Mouse (Mus musculus): ENCODE results near the gene Knl1. TPM values are rescaled to one million over a fixed set of nuclear protein-coding genes. Genes with fewer than 3 reads are reported as not detected.

Gene Knl1
- total RNA-seq, 1 experiment: 31.4 TPM

DNA sequence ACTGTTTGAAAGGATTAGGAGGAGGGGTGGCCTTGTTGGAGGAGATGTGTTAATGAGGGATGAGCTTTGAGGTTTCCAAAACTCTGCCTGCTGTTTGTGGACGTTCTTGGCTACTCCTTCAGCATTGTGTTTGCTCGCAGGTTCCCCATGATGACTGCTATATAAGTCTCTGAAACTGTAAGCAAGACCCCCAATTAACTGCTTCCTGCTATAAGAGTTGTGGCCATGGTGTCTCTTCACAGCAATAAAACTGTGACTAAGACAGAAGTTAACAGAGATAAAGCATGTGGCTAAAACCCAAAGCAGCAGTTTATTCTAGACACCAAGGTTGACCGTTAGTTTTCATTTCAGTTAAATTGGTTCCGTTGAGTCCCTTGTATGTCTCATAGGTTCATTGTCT, 930 bp downstream of the Knl1 start:
- in situ Hi-C loops (cut with MboI; ENCODE audit: low sequenced_read_pairs in 2 of 2, unreplicated experiment in 2 of 2): no loop called here
- peak overlapping the region; percentile 84 for H3K4me3 ChIP-seq (ENCODE audit: insufficient read depth in 1 of 2, low read depth in 1 of 2, low read length in 2 of 2, poor library complexity in 1 of 2, severe bottlenecking in 1 of 2)
- no peak for DNase-seq (ENCODE audit: low read depth, low spot score)
- peaks cover 4% of the 10 kb centered on the region; the same call in 1 of the 2 replicates for H3K36me3 ChIP-seq (ENCODE audit: control insufficient read depth, insufficient read depth, low read length, poor library complexity, severe bottlenecking)
- 0 out of 2 replicates have a peak, but pooled peaks have one; percentile 1 for TF ChIP-seq ZC3H11A (IDR thresholded peaks at IDR 0.05; ENCODE audit: borderline replicate concordance, low read depth, low read length)
- TF ChIP-seq HCFC1 (IDR thresholded peaks at IDR 0.05; ENCODE audit: borderline replicate concordance, insufficient read depth, low read length): no peak
- H3K9me3 ChIP-seq (ENCODE audit: control insufficient read depth, insufficient read depth, low read depth, low read length): no peaks in the 10 kb centered on the region
- H3K4me1 ChIP-seq (ENCODE audit: control insufficient read depth in 2 of 2, insufficient read depth in 2 of 2, low read length in 2 of 2, poor library complexity in 1 of 2): peaks cover 3 to 6% of the 10 kb centered on the region in 2 experiments; a peak in 2 of 4 replicates
- H3K9ac ChIP-seq (ENCODE audit: insufficient read depth, low read depth, low read length, poor library complexity, severe bottlenecking): peak overlapping the region; percentile 91; the same call in 1 of the 2 replicates
- H3K27ac ChIP-seq (ENCODE audit: insufficient read depth, low read depth, low read length, poor library complexity, severe bottlenecking): no peak overlapping the region

DNA sequence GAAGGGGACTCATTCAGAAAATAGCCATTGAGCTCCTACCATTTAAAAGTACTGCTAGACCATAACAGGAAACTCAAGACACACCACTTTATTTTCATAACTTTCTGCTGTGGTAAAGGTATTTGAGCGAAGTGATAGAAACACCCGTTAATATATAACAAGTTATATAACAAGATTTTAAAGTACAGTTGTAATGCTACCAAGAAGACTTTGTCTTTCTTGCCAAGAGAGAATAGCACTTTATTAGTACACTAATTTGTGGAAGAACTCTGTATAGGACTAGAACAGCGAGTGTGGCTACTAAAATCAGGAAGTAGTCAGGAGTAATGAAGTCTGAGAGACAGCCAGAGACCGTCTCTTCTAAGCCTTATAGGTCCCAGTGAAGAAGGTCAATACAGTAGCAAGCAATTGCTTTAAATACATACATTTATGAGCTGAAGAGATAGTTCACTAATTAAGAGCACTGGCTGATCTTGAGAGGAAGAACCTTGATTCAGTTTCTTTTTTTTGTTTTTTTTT, 3.3 kb downstream of the Knl1 start:
- Histone ChIP-seq H3K4me1 (ENCODE audit: control insufficient read depth in 2 of 2, insufficient read depth in 2 of 2, low read length in 2 of 2, poor library complexity in 1 of 2) (peaks cover 3 to 6% of the 10 kb centered on the region in 2 experiments; a peak in 2 of 4 replicates), H3K36me3 (ENCODE audit: control insufficient read depth, insufficient read depth, low read length, poor library complexity, severe bottlenecking) (peaks cover 4% of the 10 kb centered on the region; the same call in 1 of the 2 replicates), H3K4me3 (ENCODE audit: insufficient read depth in 1 of 2, low read depth in 1 of 2, low read length in 2 of 2, poor library complexity in 1 of 2, severe bottlenecking in 1 of 2) (no peak overlapping the region), H3K9ac (ENCODE audit: insufficient read depth, low read depth, low read length, poor library complexity, severe bottlenecking) (no peak overlapping the region), H3K27ac (ENCODE audit: insufficient read depth, low read depth, low read length, poor library complexity, severe bottlenecking) (no peak overlapping the region), H3K9me3 (ENCODE audit: control insufficient read depth, insufficient read depth, low read depth, low read length) (no peaks in the 10 kb centered on the region)
- no peak for DNase-seq (ENCODE audit: low read depth, low spot score)
- in situ Hi-C loops (cut with MboI; ENCODE audit: low sequenced_read_pairs in 2 of 2, unreplicated experiment in 2 of 2): no loop called here
- TF ChIP-seq ZC3H11A (IDR thresholded peaks at IDR 0.05; ENCODE audit: borderline replicate concordance, low read depth, low read length): no peak
- no peak for TF ChIP-seq HCFC1 (IDR thresholded peaks at IDR 0.05; ENCODE audit: borderline replicate concordance, insufficient read depth, low read length)
- no peak for TF ChIP-seq ZNF384 (IDR thresholded peaks at IDR 0.05; ENCODE audit: low read depth, low read length)
- no peak for TF ChIP-seq CHD2 (IDR thresholded peaks at IDR 0.05; ENCODE audit: low read depth, low read length)
- no peak for TF ChIP-seq MAFK (IDR thresholded peaks at IDR 0.05; ENCODE audit: insufficient read depth, low read depth, low read length)

DNA sequence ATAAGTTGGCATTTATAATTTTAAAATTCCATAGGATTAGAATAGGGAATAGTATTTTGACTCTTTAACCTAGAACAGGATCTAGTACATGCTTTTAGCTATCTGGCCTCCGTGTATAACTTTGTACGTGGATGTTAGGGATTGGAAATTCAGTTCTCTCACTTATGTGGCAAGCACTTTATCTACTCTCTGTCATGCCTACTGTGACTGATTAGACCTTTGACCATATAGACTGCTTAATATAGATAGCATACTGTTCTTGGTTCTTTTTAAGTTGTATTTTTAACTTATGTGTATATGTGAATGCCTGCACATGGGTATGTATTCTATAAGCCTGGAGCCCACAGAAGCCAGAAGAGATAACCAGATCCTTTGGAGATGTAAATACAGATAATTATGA, 13.2 kb downstream of the Knl1 start:
- Histone ChIP-seq H3K9ac (ENCODE audit: insufficient read depth, low read depth, low read length, poor library complexity, severe bottlenecking) (no peak overlapping the region), H3K27ac (ENCODE audit: insufficient read depth, low read depth, low read length, poor library complexity, severe bottlenecking) (no peak overlapping the region), H3K4me1 (ENCODE audit: control insufficient read depth in 2 of 2, insufficient read depth in 2 of 2, low read length in 2 of 2, poor library complexity in 1 of 2) (no peaks in the 10 kb centered on the region), H3K4me3 (ENCODE audit: insufficient read depth in 1 of 2, low read depth in 1 of 2, low read length in 2 of 2, poor library complexity in 1 of 2, severe bottlenecking in 1 of 2) (no peak overlapping the region), H3K36me3 (ENCODE audit: control insufficient read depth, insufficient read depth, low read length, poor library complexity, severe bottlenecking) (no peaks in the 10 kb centered on the region), H3K9me3 (ENCODE audit: control insufficient read depth, insufficient read depth, low read depth, low read length) (no peaks in the 10 kb centered on the region)
- in situ Hi-C loops (cut with MboI; ENCODE audit: low sequenced_read_pairs in 2 of 2, unreplicated experiment in 2 of 2): no loop called here
- no peak for TF ChIP-seq MAFK (IDR thresholded peaks at IDR 0.05; ENCODE audit: insufficient read depth, low read depth, low read length)
- TF ChIP-seq HCFC1 (IDR thresholded peaks at IDR 0.05; ENCODE audit: borderline replicate concordance, insufficient read depth, low read length): no peak
- TF ChIP-seq ZC3H11A (IDR thresholded peaks at IDR 0.05; ENCODE audit: borderline replicate concordance, low read depth, low read length): no peak
- no peak for TF ChIP-seq ZNF384 (IDR thresholded peaks at IDR 0.05; ENCODE audit: low read depth, low read length)
- no peak for TF ChIP-seq CHD2 (IDR thresholded peaks at IDR 0.05; ENCODE audit: low read depth, low read length)
- DNase-seq (ENCODE audit: low read depth, low spot score): no peak

DNA sequence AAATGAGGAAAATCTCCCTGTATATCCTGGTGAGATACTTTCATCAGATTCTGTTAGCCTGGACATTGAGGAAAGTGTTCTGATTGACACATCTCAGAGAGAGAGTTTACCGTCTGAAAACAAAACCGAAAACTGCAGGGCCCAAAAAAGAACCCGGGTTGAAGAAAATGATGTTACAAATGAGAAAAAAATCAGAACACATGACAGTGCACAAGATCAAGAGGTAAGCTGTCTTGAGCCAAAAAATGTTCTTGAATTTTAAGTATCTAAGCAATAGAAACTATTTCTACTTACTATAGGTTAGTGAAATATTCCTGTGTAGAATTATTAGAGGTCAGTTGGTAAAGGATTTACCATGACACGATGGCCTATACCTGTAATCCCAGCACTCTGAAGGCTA, 25.5 kb downstream of the Knl1 start:
- Histone ChIP-seq H3K4me3 (ENCODE audit: insufficient read depth in 1 of 2, low read depth in 1 of 2, low read length in 2 of 2, poor library complexity in 1 of 2, severe bottlenecking in 1 of 2) (no peak overlapping the region), H3K27ac (ENCODE audit: insufficient read depth, low read depth, low read length, poor library complexity, severe bottlenecking) (no peak overlapping the region), H3K4me1 (ENCODE audit: control insufficient read depth in 2 of 2, insufficient read depth in 2 of 2, low read length in 2 of 2, poor library complexity in 1 of 2) (no peaks in the 10 kb centered on the region), H3K36me3 (ENCODE audit: control insufficient read depth, insufficient read depth, low read length, poor library complexity, severe bottlenecking) (peaks cover 6% of the 10 kb centered on the region), H3K9me3 (ENCODE audit: control insufficient read depth, insufficient read depth, low read depth, low read length) (no peaks in the 10 kb centered on the region), H3K9ac (ENCODE audit: insufficient read depth, low read depth, low read length, poor library complexity, severe bottlenecking) (no peak overlapping the region)
- in situ Hi-C loops (cut with MboI; ENCODE audit: low sequenced_read_pairs in 2 of 2, unreplicated experiment in 2 of 2): no loop called here
- DNase-seq (ENCODE audit: low read depth, low spot score): no peak
- no peak for TF ChIP-seq ZC3H11A (IDR thresholded peaks at IDR 0.05; ENCODE audit: borderline replicate concordance, low read depth, low read length)
- TF ChIP-seq CHD2 (IDR thresholded peaks at IDR 0.05; ENCODE audit: low read depth, low read length): no peak
- TF ChIP-seq ZNF384 (IDR thresholded peaks at IDR 0.05; ENCODE audit: low read depth, low read length): no peak
- no peak for TF ChIP-seq HCFC1 (IDR thresholded peaks at IDR 0.05; ENCODE audit: borderline replicate concordance, insufficient read depth, low read length)
- TF ChIP-seq MAFK (IDR thresholded peaks at IDR 0.05; ENCODE audit: insufficient read depth, low read depth, low read length): no peak

- in situ Hi-C loops (cut with MboI; ENCODE audit: low sequenced_read_pairs in 2 of 2, unreplicated experiment in 2 of 2): no loop called here
- no peak for DNase-seq (ENCODE audit: low read depth, low spot score)
- H3K27ac ChIP-seq (ENCODE audit: insufficient read depth, low read depth, low read length, poor library complexity, severe bottlenecking): no peak overlapping the region
- H3K4me3 ChIP-seq (ENCODE audit: insufficient read depth in 1 of 2, low read depth in 1 of 2, low read length in 2 of 2, poor library complexity in 1 of 2, severe bottlenecking in 1 of 2): no peak overlapping the region
- no peak overlapping the region for H3K9ac ChIP-seq (ENCODE audit: insufficient read depth, low read depth, low read length, poor library complexity, severe bottlenecking)
- no peaks in the 10 kb centered on the region for H3K9me3 ChIP-seq (ENCODE audit: control insufficient read depth, insufficient read depth, low read depth, low read length)
- TF ChIP-seq CHD2 (IDR thresholded peaks at IDR 0.05; ENCODE audit: low read depth, low read length): no peak
- TF ChIP-seq MAFK (IDR thresholded peaks at IDR 0.05; ENCODE audit: insufficient read depth, low read depth, low read length): no peak
- TF ChIP-seq HCFC1 (IDR thresholded peaks at IDR 0.05; ENCODE audit: borderline replicate concordance, insufficient read depth, low read length): no peak
- no peak for TF ChIP-seq ZC3H11A (IDR thresholded peaks at IDR 0.05; ENCODE audit: borderline replicate concordance, low read depth, low read length)
- TF ChIP-seq ZNF384 (IDR thresholded peaks at IDR 0.05; ENCODE audit: low read depth, low read length): no peak
- H3K36me3 ChIP-seq (ENCODE audit: control insufficient read depth, insufficient read depth, low read length, poor library complexity, severe bottlenecking): no peaks in the 10 kb centered on the region; the same call in 1 of the 2 replicates
- no peaks in the 10 kb centered on the region for H3K4me1 ChIP-seq (ENCODE audit: control insufficient read depth in 2 of 2, insufficient read depth in 2 of 2, low read length in 2 of 2, poor library complexity in 1 of 2)
These were observed 39.2 kb downstream of the Knl1 start for GRCm38 (mm10) chr2:119086156-119086555.

Measured in ES-E14 (cell line).